Mouse (Mus musculus): ENCODE data around the gene Map3k5. TPM values are rescaled to one million over a fixed set of nuclear protein-coding genes. Genes with fewer than 3 reads are reported as not detected.

Map3k5 gene
- polyA plus RNA-seq, 1 experiment = 1.0 TPM

DNA sequence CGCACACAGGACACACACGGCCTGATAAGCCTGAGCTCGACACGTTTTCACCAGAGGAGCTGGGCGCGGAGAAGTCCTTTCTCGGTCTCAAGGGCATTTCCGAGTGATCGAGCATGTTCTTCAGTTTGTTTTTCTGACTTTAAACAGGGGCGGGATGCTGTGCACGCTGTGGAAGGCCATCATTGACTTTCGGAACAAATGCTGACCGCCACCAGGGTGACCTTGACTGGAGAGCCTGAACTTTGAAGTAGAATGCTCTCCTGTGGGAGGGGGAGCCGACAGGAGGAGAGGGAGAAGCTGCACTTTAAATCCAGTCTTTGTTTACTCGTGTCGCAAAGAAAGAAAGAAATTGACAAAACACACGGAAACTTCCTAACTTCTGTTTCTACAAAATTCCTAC, 207.1 kb downstream of the Map3k5 start:
- Histone ChIP-seq H3K27me3 (ENCODE audit: control insufficient read depth, insufficient read depth, low read length) (no peaks in the 10 kb centered on the region), H3K27ac (ENCODE audit: control insufficient read depth, insufficient read depth, low read depth, low read length) (no peak overlapping the region), H3K36me3 (ENCODE audit: control insufficient read depth, insufficient read depth, low read length) (no peaks in the 10 kb centered on the region), H3K4me1 (ENCODE audit: control insufficient read depth, insufficient read depth, low read length) (no peaks in the 10 kb centered on the region), H3K4me3 (ENCODE audit: control insufficient read depth, low read depth, low read length) (no peak overlapping the region)
- TF ChIP-seq CTCF (IDR thresholded peaks at IDR 0.05; ENCODE audit: control insufficient read depth, insufficient read depth, insufficient replicate concordance, low read depth, low read length) (no peak), POLR2A (IDR thresholded peaks at IDR 0.05; ENCODE audit: control insufficient read depth, low read depth, low read length) (no peak)

GRCm38 (mm10) chr10:20148130-20148772, 214.0 kb downstream of the Map3k5 start, which contains the start of gene Map7:
Gene Map7, plus strand, starts transcription at chr10:20148471.
- Histone ChIP-seq H3K4me3 (ENCODE audit: control insufficient read depth, low read depth, low read length) (peak within 1 kb of the TSS; percentile 92), H3K27me3 (ENCODE audit: control insufficient read depth, insufficient read depth, low read length) (no peaks in the 10 kb centered on the region), H3K27ac (ENCODE audit: control insufficient read depth, insufficient read depth, low read depth, low read length) (peak within 1 kb of the TSS; percentile 86), H3K36me3 (ENCODE audit: control insufficient read depth, insufficient read depth, low read length) (no peaks in the 10 kb centered on the region), H3K4me1 (ENCODE audit: control insufficient read depth, insufficient read depth, low read length) (peaks cover 3% of the 10 kb centered on the region)
- TF ChIP-seq CTCF (IDR thresholded peaks at IDR 0.05; ENCODE audit: control insufficient read depth, insufficient read depth, insufficient replicate concordance, low read depth, low read length) (no peak), POLR2A (IDR thresholded peaks at IDR 0.05; ENCODE audit: control insufficient read depth, low read depth, low read length) (no peak; the same call in 1 of the 2 replicates)

GRCm38 (mm10) chr10:20148773-20149120, 214.5 kb downstream of the Map3k5 start:
- peaks cover 3% of the 10 kb centered on the region for H3K4me1 ChIP-seq (ENCODE audit: control insufficient read depth, insufficient read depth, low read length)
- peak overlapping the region; percentile 92 for H3K4me3 ChIP-seq (ENCODE audit: control insufficient read depth, low read depth, low read length)
- peak overlapping the region; percentile 55 for H3K27ac ChIP-seq (ENCODE audit: control insufficient read depth, insufficient read depth, low read depth, low read length)
- no peaks in the 10 kb centered on the region for H3K27me3 ChIP-seq (ENCODE audit: control insufficient read depth, insufficient read depth, low read length)
- no peaks in the 10 kb centered on the region for H3K36me3 ChIP-seq (ENCODE audit: control insufficient read depth, insufficient read depth, low read length)
- TF ChIP-seq CTCF (IDR thresholded peaks at IDR 0.05; ENCODE audit: control insufficient read depth, insufficient read depth, insufficient replicate concordance, low read depth, low read length) (peak; percentile 62; the same call in 1 of the 2 replicates), POLR2A (IDR thresholded peaks at IDR 0.05; ENCODE audit: control insufficient read depth, low read depth, low read length) (no peak)

GRCm38 (mm10) chr10:20149121-20149834, 215.0 kb downstream of the Map3k5 start:
- Histone ChIP-seq H3K27me3 (ENCODE audit: control insufficient read depth, insufficient read depth, low read length) (no peaks in the 10 kb centered on the region), H3K27ac (ENCODE audit: control insufficient read depth, insufficient read depth, low read depth, low read length) (peak overlapping the region; percentile 86)
- TF ChIP-seq CTCF (IDR thresholded peaks at IDR 0.05; ENCODE audit: control insufficient read depth, insufficient read depth, insufficient replicate concordance, low read depth, low read length) (no peak), POLR2A (IDR thresholded peaks at IDR 0.05; ENCODE audit: control insufficient read depth, low read depth, low read length) (no peak)

DNA sequence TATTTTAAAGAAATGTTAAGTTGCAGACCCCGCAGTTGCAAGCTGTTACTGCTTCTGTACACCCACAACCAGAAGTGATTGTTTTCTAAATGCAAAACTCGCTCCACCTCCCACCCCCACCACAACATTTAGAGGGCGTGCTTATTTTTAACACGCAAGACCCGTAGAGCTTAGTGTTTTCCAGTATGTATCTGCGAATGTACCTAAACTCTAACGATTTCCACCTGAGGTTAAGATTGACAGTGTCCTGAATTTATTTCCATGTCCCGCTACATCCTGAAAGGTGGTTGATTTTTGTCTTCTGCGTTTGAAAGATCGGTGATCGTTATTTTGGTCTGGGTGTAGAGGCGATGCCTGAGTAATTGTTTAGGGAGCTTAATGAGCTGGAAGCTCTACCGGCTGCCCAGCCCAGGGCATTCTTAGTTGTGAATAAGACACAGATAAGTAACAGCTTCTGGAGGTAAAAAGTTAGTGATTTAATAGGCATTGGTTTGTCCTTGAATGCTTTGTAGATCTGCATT, 215.6 kb downstream of the Map3k5 start:
- peak overlapping the region; percentile 86 for H3K27ac ChIP-seq (ENCODE audit: control insufficient read depth, insufficient read depth, low read depth, low read length)
- no peaks in the 10 kb centered on the region for H3K27me3 ChIP-seq (ENCODE audit: control insufficient read depth, insufficient read depth, low read length)
- no peak for TF ChIP-seq CTCF (IDR thresholded peaks at IDR 0.05; ENCODE audit: control insufficient read depth, insufficient read depth, insufficient replicate concordance, low read depth, low read length)
- no peak for TF ChIP-seq POLR2A (IDR thresholded peaks at IDR 0.05; ENCODE audit: control insufficient read depth, low read depth, low read length)
- peaks cover 3% of the 10 kb centered on the region for H3K4me1 ChIP-seq (ENCODE audit: control insufficient read depth, insufficient read depth, low read length)
- no peaks in the 10 kb centered on the region for H3K36me3 ChIP-seq (ENCODE audit: control insufficient read depth, insufficient read depth, low read length)
- peak overlapping the region; percentile 92 for H3K4me3 ChIP-seq (ENCODE audit: control insufficient read depth, low read depth, low read length)

More at GRCm38 (mm10) chr10:20149121-20149834, 215.0 kb downstream of the Map3k5 start:
- H3K36me3 ChIP-seq (ENCODE audit: control insufficient read depth, insufficient read depth, low read length) = no peaks in the 10 kb centered on the region
- peaks cover 3% of the 10 kb centered on the region for H3K4me1 ChIP-seq (ENCODE audit: control insufficient read depth, insufficient read depth, low read length)
- H3K4me3 ChIP-seq (ENCODE audit: control insufficient read depth, low read depth, low read length) = peak overlapping the region; percentile 92

- peaks cover 3% of the 10 kb centered on the region for H3K4me1 ChIP-seq (ENCODE audit: control insufficient read depth, insufficient read depth, low read length)
- no peaks in the 10 kb centered on the region for H3K27me3 ChIP-seq (ENCODE audit: control insufficient read depth, insufficient read depth, low read length)
- H3K36me3 ChIP-seq (ENCODE audit: control insufficient read depth, insufficient read depth, low read length) = no peaks in the 10 kb centered on the region
- TF ChIP-seq POLR2A (IDR thresholded peaks at IDR 0.05; ENCODE audit: control insufficient read depth, low read depth, low read length) = no peak
- no peak for TF ChIP-seq CTCF (IDR thresholded peaks at IDR 0.05; ENCODE audit: control insufficient read depth, insufficient read depth, insufficient replicate concordance, low read depth, low read length)
- H3K4me3 ChIP-seq (ENCODE audit: control insufficient read depth, low read depth, low read length) = no peak overlapping the region
- no peak overlapping the region for H3K27ac ChIP-seq (ENCODE audit: control insufficient read depth, insufficient read depth, low read depth, low read length)
Observed at GRCm38 (mm10) chr10:20152131-20152530, 217.9 kb downstream of the Map3k5 start.

DNA sequence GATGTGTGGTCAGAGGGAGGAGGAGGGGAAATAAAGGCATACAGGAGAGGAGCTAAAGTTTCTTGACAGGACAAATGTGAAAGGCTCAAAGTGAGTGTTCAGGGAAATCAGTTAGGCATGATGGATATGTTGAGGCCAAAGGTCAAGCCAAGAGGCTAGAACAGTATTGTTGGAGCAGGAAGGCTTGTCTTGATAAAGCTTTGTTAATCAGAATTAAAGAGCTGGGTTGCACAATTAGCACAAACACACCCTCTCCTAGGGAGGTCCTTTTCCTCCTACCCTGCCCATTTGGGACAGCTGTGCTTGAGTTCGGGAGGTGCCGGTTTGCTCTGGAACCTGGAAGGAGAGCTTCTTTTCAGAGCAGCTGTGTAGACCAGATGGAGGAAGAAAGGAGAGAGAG, 219.2 kb downstream of the Map3k5 start:
- no peak overlapping the region for H3K27ac ChIP-seq (ENCODE audit: control insufficient read depth, insufficient read depth, low read depth, low read length)
- TF ChIP-seq CTCF (IDR thresholded peaks at IDR 0.05; ENCODE audit: control insufficient read depth, insufficient read depth, insufficient replicate concordance, low read depth, low read length) (no peak), POLR2A (IDR thresholded peaks at IDR 0.05; ENCODE audit: control insufficient read depth, low read depth, low read length) (no peak)
- H3K4me3 ChIP-seq (ENCODE audit: control insufficient read depth, low read depth, low read length) = no peak overlapping the region

More for the DNA sequence above, 219.2 kb downstream of the Map3k5 start:
- Histone ChIP-seq H3K27me3 (ENCODE audit: control insufficient read depth, insufficient read depth, low read length) (no peaks in the 10 kb centered on the region), H3K36me3 (ENCODE audit: control insufficient read depth, insufficient read depth, low read length) (no peaks in the 10 kb centered on the region), H3K4me1 (ENCODE audit: control insufficient read depth, insufficient read depth, low read length) (peaks cover 3% of the 10 kb centered on the region)

All from testis, adult 2 months (tissue).